Mouse (Mus musculus) spleen, adult 2 months (tissue): ENCODE data around the gene Onecut3. TPM values are rescaled to one million over a fixed set of nuclear protein-coding genes. Genes with fewer than 3 reads are reported as not detected.

Experiments
- DNase-seq, 2 experiments: peaks; one replicate each; pipeline versions ENCODE4 v3.0.0 to v3.0.0-alpha.2; 2012 to 2021; ENCODE audit warnings: low spot score in 2 of 2, low read depth in 1 of 2
- H3K27ac ChIP-seq: fragments of 200-500 bp; 2 replicates; pipeline ENCODE4 v1.5.1; 2012; ENCODE audit warnings: low read length, inconsistent platforms; ENCODE audit not compliant: insufficient read depth
- H3K27me3 ChIP-seq: fragments of 200-500 bp; 2 replicates; pipeline ENCODE4 v1.6.1; 2012; ENCODE audit warnings: mild to moderate bottlenecking, moderate library complexity, low read length, inconsistent platforms; ENCODE audit not compliant: control insufficient read depth, insufficient read depth
- H3K36me3 ChIP-seq: fragments of 200-500 bp; 2 replicates; pipeline ENCODE4 v1.6.1; 2012; ENCODE audit warnings: mild to moderate bottlenecking, low read length, inconsistent platforms; ENCODE audit not compliant: control insufficient read depth, insufficient read depth
- H3K4me1 ChIP-seq: fragments of 200-500 bp; 2 replicates; pipeline ENCODE4 v1.6.1; 2011; ENCODE audit warnings: inconsistent platforms; ENCODE audit not compliant: control insufficient read depth, insufficient read depth, insufficient read length
- H3K4me3 ChIP-seq: fragments of 200-500 bp; 2 replicates; pipeline ENCODE4 v1.5.1; 2011; ENCODE audit warnings: mild to moderate bottlenecking, inconsistent platforms; ENCODE audit not compliant: insufficient read depth, insufficient read length; ENCODE audit errors: extremely low read depth
- CTCF ChIP-seq: fragments of 200-500 bp; IDR thresholded peaks from 2 replicates; pipeline ENCODE4 v1.5.1; 2011; ENCODE audit warnings: mild to moderate bottlenecking, inconsistent platforms; ENCODE audit not compliant: insufficient read depth, insufficient read length, insufficient replicate concordance; ENCODE audit errors: extremely low read depth
- POLR2A ChIP-seq: fragments of 200-500 bp; IDR thresholded peaks from 2 replicates; pipeline ENCODE4 v1.6.1; 2011; ENCODE audit warnings: low read depth, low read length, inconsistent platforms
- WGBS: fragments of 180-500 bp; shearing (Covaris S2); methylation state at CpG from one replicate; pipeline ENCODE4 v1.1.7; 2018; 5-methylcytosine and 5-hydroxymethylcytosine counted together
- polyA plus RNA-seq: library from polyadenylated mRNA; depleted of rRNA; stranded (reverse); fragments of >200 nt; gene quantifications from 2 replicates; pipeline ENCODE4 v1.2.3, GENCODE M21; 2012

Onecut3 gene
- polyA plus RNA-seq, 1 experiment: not detected

DNA sequence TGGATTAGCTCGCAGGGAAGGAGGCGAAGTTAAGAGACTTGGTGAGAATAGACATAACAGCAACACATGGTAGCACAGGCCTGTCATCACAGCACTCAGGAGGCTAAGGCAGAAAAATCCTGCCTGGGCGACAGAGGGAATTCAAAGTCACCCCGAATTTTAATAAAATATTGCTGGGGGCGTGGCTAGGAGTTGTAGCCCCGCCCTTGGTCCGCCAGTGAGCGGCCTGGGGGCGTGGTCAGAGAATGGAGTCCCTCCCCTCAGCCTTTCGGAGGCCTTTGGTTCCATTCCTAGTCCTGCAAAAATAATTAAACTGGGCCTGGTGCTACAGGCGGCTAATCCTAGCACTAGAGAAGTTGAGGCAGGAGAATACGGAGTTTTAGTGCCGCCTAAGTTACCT, 41.1 kb downstream of the Onecut3 start:
- Histone ChIP-seq H3K36me3 (no peaks in the 10 kb centered on the region), H3K4me3 (peak overlapping the region; percentile 24; the same call in 1 of the 2 replicates), H3K27me3 (no peaks in the 10 kb centered on the region), H3K27ac (no peak overlapping the region), H3K4me1 (peaks cover 11% of the 10 kb centered on the region)
- no peak for DNase-seq
- TF ChIP-seq CTCF (no peak), POLR2A (no peak)
- 39% methylated on average over 13 of the region's 13 CpGs for WGBS

DNA sequence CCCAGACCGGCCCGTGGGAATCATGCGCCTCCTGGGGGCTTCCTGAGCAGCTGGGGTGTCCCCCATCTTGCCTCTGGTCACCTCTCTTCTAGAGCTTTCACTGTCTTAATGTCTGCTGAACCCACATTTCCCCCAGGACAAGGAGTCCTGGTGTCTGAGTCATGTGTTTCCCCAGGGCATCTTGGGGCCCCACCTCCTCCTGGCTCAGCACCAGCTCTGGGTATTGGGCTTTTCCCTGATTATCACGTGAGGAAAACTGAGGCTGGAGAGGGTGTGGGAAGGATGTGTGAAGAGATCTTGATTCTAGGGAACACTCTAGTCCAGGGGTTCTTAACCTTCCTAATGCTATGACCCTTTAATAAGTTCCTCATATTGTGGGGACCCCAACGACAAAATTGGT, 43.5 kb downstream of the Onecut3 start:
- Histone ChIP-seq H3K36me3 (peaks cover 17% of the 10 kb centered on the region), H3K4me1 (peaks cover 11% of the 10 kb centered on the region), H3K27me3 (no peaks in the 10 kb centered on the region), H3K4me3 (no peak overlapping the region), H3K27ac (no peak overlapping the region)
- TF ChIP-seq POLR2A (no peak), CTCF (no peak)
- no peak for DNase-seq
- 41% methylated on average over 5 of the region's 5 CpGs for WGBS

GRCm38 (mm10) chr10:80538710-80539394, 44.2 kb downstream of the Onecut3 start, which contains the start of gene Atp8b3:
Atp8b3 (minus strand) TSS chr10:80539124.
- TF ChIP-seq POLR2A: no peak
- peak; percentile 6; the same call in 1 of the 2 replicates for TF ChIP-seq CTCF
- Histone ChIP-seq H3K4me3 (peak within 1 kb of the TSS; percentile 44; the same call in 1 of the 2 replicates), H3K27ac (no peak within 1 kb of the TSS), H3K4me1 (peaks cover 11% of the 10 kb centered on the region), H3K27me3 (no peaks in the 10 kb centered on the region), H3K36me3 (peaks cover 23% of the 10 kb centered on the region)
- DNase-seq: peak; percentile 81 to 82
- 3% methylated on average over 30 of the region's 30 CpGs for WGBS

DNA sequence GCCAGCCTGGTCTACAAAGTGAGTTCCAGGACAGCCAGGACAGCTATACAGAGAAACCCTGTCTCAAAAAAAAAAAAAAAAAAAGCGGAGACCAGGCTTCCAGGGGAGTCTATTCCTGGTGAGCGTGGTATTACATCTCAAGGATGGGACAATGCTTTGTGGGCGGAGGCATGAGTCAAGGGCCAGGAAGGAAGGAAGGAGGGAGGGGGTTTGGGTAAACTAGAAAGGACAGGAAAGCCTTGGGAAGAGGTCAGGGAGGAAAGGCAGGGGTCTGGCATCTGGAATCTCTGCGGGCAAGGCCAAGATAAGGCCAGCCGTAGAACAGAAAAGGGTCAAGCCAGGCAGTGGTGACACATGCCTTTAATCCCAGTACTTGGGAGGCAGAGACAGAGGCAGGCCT, 44.9 kb downstream of the Onecut3 start:
- Histone ChIP-seq H3K27ac (no peak overlapping the region), H3K36me3 (peaks cover 30% of the 10 kb centered on the region), H3K4me3 (no peak overlapping the region), H3K27me3 (no peaks in the 10 kb centered on the region), H3K4me1 (peaks cover 11% of the 10 kb centered on the region)
- no peak for DNase-seq
- no peak for TF ChIP-seq CTCF
- TF ChIP-seq POLR2A: no peak
- 50% methylated on average over 5 of the region's 5 CpGs for WGBS

- Histone ChIP-seq H3K36me3 (peaks cover 67% of the 10 kb centered on the region), H3K27me3 (no peaks in the 10 kb centered on the region), H3K4me1 (peaks cover 2% of the 10 kb centered on the region; the same call in 1 of the 2 replicates), H3K27ac (no peak overlapping the region), H3K4me3 (no peak overlapping the region)
- 92% methylated on average over 14 of the region's 14 CpGs for WGBS
- no peak for DNase-seq
- TF ChIP-seq CTCF: no peak
- no peak for TF ChIP-seq POLR2A
Observed at GRCm38 (mm10) chr10:80543873-80544272, 49.2 kb downstream of the Onecut3 start.

DNA sequence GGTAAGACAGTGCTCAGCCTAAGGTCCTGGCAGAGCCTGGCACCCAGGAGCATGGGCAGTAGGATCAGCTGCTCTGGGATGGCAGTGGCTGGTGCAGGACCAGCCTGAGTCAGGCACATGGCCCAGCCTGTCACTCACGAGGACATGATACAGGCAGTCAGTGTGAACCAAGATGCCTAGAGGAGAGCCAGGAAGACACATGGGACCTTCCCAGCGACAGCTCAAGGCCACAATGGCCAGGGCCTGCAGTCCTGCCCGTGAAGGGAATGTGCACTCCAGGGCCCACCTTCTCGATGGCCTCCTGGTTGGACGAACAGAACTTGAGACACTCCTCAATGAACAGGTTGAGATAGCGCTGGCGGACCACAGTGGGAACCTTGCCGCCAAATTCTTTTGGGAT, 51.0 kb downstream of the Onecut3 start:
- 87% methylated on average over 8 of the region's 8 CpGs for WGBS
- H3K36me3 ChIP-seq: peaks cover 83% of the 10 kb centered on the region

GRCm38 (mm10) chr10:80546945-80547344, 52.3 kb downstream of the Onecut3 start:
- Histone ChIP-seq H3K27ac (no peak overlapping the region), H3K4me1 (no peaks in the 10 kb centered on the region), H3K27me3 (no peaks in the 10 kb centered on the region), H3K36me3 (peaks cover 81% of the 10 kb centered on the region), H3K4me3 (no peak overlapping the region)
- DNase-seq: no peak
- no peak for TF ChIP-seq POLR2A
- TF ChIP-seq CTCF: no peak
- WGBS: 85% methylated on average over 4 of the region's 4 CpGs

More for the DNA sequence above, 51.0 kb downstream of the Onecut3 start:
- Histone ChIP-seq H3K27me3 (no peaks in the 10 kb centered on the region), H3K4me3 (no peak overlapping the region), H3K27ac (no peak overlapping the region), H3K4me1 (no peaks in the 10 kb centered on the region)
- TF ChIP-seq POLR2A: no peak
- no peak for TF ChIP-seq CTCF
- no peak for DNase-seq
